Mouse (Mus musculus): ENCODE measurements around the gene Rhoc. TPM values are rescaled to one million over a fixed set of nuclear protein-coding genes. Genes with fewer than 3 reads are reported as not detected.
A peak's percentile ranks its signal among the peaks of the same experiment; 100 is the strongest.
"Not testable (repeated sequence)": the region's sequence is repeated elsewhere in the genome, so short reads cannot be mapped to it uniquely, and the experiment has no call there.

Gene Rhoc
- polyA plus RNA-seq, 1 experiment from 2014 or later, result 126 TPM

- no peak overlapping the region for H3K4me2 ChIP-seq (replicated peaks; ENCODE audit: low read depth)
- TF ChIP-seq EP300 (optimal IDR thresholded peaks at IDR 0.05), result no peak
- H3K27ac ChIP-seq (replicated peaks), result no peak overlapping the region
- H3K27me3 ChIP-seq (ENCODE audit: control insufficient read depth, insufficient read depth, low read length), result no peaks in the 10 kb centered on the region
- H3K4me3 ChIP-seq (ENCODE audit: low read depth, low read length), result no peak overlapping the region
- DNase-seq (ENCODE audit: low spot score), result no peak
- no peaks in the 10 kb centered on the region for H3K36me3 ChIP-seq (ENCODE audit: control insufficient read depth, insufficient read depth, low read length)
- no peak overlapping the region for H3K9ac ChIP-seq (ENCODE audit: low read length)
- 73% methylated on average over 4 of the region's 4 CpGs for WGBS
- no peaks in the 10 kb centered on the region for H3K9me3 ChIP-seq (ENCODE audit: control insufficient read depth, low read length)
- no peak for ATAC-seq (ENCODE audit: low FRiP score, low TSS enrichment)
- peaks cover 3% of the 10 kb centered on the region; the same call in 1 of the 2 replicates for H3K4me1 ChIP-seq (replicated peaks; ENCODE audit: control insufficient read depth, insufficient read depth)
Observed at GRCm38 (mm10) chr3:104812254-104812653, 24.1 kb downstream of the Rhoc start.

DNA sequence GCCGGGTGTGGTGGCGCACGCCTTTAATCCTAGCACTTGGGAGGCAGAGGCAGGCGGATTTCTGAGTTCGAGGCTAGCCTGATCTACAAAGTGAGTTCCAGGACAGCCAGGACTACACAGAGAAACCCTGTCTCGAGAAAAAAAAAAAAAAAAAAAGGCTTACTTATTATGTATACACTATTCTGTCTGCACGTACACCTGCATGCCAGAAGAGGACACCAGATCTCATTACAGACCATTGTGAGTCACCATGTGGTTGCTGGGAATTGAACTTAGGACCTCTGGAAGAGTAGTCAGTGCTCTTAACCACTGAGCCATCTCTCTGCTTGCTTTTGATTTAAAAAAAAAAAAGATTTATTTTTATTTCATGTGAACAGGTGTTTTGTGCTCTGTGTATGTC lies 25.1 kb downstream of the Rhoc start:
- not testable (repeated sequence) for H3K4me1 ChIP-seq (replicated peaks; ENCODE audit: control insufficient read depth, insufficient read depth); H3K27ac ChIP-seq (replicated peaks); H3K27me3 ChIP-seq (ENCODE audit: control insufficient read depth, insufficient read depth, low read length); DNase-seq (ENCODE audit: low spot score); H3K9me3 ChIP-seq (ENCODE audit: control insufficient read depth, low read length); H3K4me3 ChIP-seq (ENCODE audit: low read depth, low read length); H3K9ac ChIP-seq (ENCODE audit: low read length); H3K36me3 ChIP-seq (ENCODE audit: control insufficient read depth, insufficient read depth, low read length); H3K4me2 ChIP-seq (replicated peaks; ENCODE audit: low read depth); ATAC-seq (ENCODE audit: low FRiP score, low TSS enrichment)
- WGBS, result 86% methylated on average over 7 of the region's 7 CpGs

- ATAC-seq (ENCODE audit: low FRiP score, low TSS enrichment) (no peak), DNase-seq (ENCODE audit: low spot score) (no peak)
- no peak for TF ChIP-seq CTCF (IDR thresholded peaks at IDR 0.05; ENCODE audit: low read depth)
- no peak for TF ChIP-seq EP300 (optimal IDR thresholded peaks at IDR 0.05)
- Histone ChIP-seq H3K4me3 (ENCODE audit: low read depth, low read length) (no peak overlapping the region), H3K36me3 (ENCODE audit: control insufficient read depth, insufficient read depth, low read length) (no peaks in the 10 kb centered on the region), H3K9me3 (ENCODE audit: control insufficient read depth, low read length) (no peaks in the 10 kb centered on the region), H3K9ac (ENCODE audit: low read length) (no peak overlapping the region), H3K27me3 (ENCODE audit: control insufficient read depth, insufficient read depth, low read length) (no peaks in the 10 kb centered on the region), H3K4me2 (replicated peaks; ENCODE audit: low read depth) (no peak overlapping the region), H3K27ac (replicated peaks) (no peak overlapping the region), H3K4me1 (replicated peaks; ENCODE audit: control insufficient read depth, insufficient read depth) (peaks cover 4% of the 10 kb centered on the region; the same call in 1 of the 2 replicates)
- WGBS, result 87% methylated on average over 1 of the region's 1 CpGs
Observed at GRCm38 (mm10) chr3:104814746-104815145, 26.6 kb downstream of the Rhoc start.

DNA sequence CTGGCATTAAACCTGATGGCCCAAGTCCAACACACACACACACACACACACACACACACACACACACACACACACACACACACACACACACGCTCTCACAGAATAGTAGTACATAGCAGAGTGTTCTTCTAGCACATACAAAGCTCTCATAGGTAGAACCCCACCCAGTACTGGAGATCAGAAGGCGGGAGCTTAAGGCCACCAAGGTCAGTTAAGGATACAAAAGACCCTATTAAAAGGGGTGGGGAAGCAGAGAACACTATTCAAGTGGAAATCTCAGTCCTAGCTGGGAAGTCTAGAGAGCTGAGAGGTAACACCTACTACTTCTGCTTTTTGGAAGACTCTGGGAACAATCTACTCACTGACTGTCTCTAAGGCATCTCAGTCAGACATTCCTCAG lies 27.2 kb downstream of the Rhoc start:
- Histone ChIP-seq H3K4me3 (ENCODE audit: low read depth, low read length) (no peak overlapping the region), H3K27ac (replicated peaks) (no peak overlapping the region), H3K9ac (ENCODE audit: low read length) (no peak overlapping the region), H3K4me1 (replicated peaks; ENCODE audit: control insufficient read depth, insufficient read depth) (peaks cover 4% of the 10 kb centered on the region; the same call in 1 of the 2 replicates), H3K36me3 (ENCODE audit: control insufficient read depth, insufficient read depth, low read length) (no peaks in the 10 kb centered on the region), H3K27me3 (ENCODE audit: control insufficient read depth, insufficient read depth, low read length) (no peaks in the 10 kb centered on the region), H3K4me2 (replicated peaks; ENCODE audit: low read depth) (no peak overlapping the region), H3K9me3 (ENCODE audit: control insufficient read depth, low read length) (no peaks in the 10 kb centered on the region)
- 73% methylated on average over 2 of the region's 2 CpGs for WGBS
- ATAC-seq (ENCODE audit: low FRiP score, low TSS enrichment) (no peak), DNase-seq (ENCODE audit: low spot score) (no peak)
- no peak for TF ChIP-seq EP300 (optimal IDR thresholded peaks at IDR 0.05)
- TF ChIP-seq CTCF (IDR thresholded peaks at IDR 0.05; ENCODE audit: low read depth), result no peak

- Histone ChIP-seq H3K4me1 (replicated peaks; ENCODE audit: control insufficient read depth, insufficient read depth) (peaks cover 4% of the 10 kb centered on the region; the same call in 1 of the 2 replicates), H3K9me3 (ENCODE audit: control insufficient read depth, low read length) (no peaks in the 10 kb centered on the region), H3K36me3 (ENCODE audit: control insufficient read depth, insufficient read depth, low read length) (no peaks in the 10 kb centered on the region), H3K27ac (replicated peaks) (no peak overlapping the region), H3K27me3 (ENCODE audit: control insufficient read depth, insufficient read depth, low read length) (no peaks in the 10 kb centered on the region), H3K4me3 (ENCODE audit: low read depth, low read length) (no peak overlapping the region), H3K4me2 (replicated peaks; ENCODE audit: low read depth) (no peak overlapping the region), H3K9ac (ENCODE audit: low read length) (no peak overlapping the region)
- ATAC-seq (ENCODE audit: low FRiP score, low TSS enrichment) (no peak), DNase-seq (ENCODE audit: low spot score) (no peak)
- 83% methylated on average over 7 of the region's 7 CpGs for WGBS
- no peak for TF ChIP-seq EP300 (optimal IDR thresholded peaks at IDR 0.05)
- TF ChIP-seq CTCF (IDR thresholded peaks at IDR 0.05; ENCODE audit: low read depth), result peak; percentile 37; the same call in 1 of the 2 replicates
Observed at GRCm38 (mm10) chr3:104816130-104816529, 28.0 kb downstream of the Rhoc start.

DNA sequence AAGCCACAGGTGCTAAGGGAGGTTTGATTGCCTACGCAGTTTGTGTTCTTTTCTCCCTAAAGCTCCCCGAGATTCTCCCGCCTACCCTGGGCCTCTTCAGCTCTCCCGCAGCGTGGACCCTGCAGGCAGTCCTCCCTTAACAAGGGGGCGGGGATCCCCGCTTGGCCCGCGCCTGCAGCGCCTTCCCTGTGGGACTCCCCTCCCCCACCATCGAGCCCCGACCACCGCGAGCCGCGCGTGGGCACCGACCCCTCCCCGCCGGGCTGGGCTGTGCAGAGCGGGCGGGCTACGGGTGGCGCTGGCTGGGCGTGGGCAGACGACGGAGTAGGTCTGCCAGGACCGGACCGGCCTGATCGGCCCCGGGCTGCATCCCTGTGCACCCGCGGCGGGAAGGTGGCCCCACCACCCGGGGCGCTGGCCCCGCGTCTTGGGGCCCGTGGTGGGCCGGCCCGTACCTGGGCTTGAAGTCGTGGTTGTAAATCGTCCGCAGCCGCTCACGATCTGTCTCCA lies 29.4 kb downstream of the Rhoc start:
- peak overlapping the region; percentile 94 for H3K9ac ChIP-seq (ENCODE audit: low read length)
- peak; percentile 77 for DNase-seq (ENCODE audit: low spot score)
- no peaks in the 10 kb centered on the region for H3K27me3 ChIP-seq (ENCODE audit: control insufficient read depth, insufficient read depth, low read length)
- peak overlapping the region; percentile 94 for H3K4me3 ChIP-seq (ENCODE audit: low read depth, low read length)
- H3K9me3 ChIP-seq (ENCODE audit: control insufficient read depth, low read length), result no peaks in the 10 kb centered on the region
- TF ChIP-seq CTCF (IDR thresholded peaks at IDR 0.05; ENCODE audit: low read depth), result peak; percentile 12; the same call in 1 of the 2 replicates
- TF ChIP-seq EP300 (optimal IDR thresholded peaks at IDR 0.05), result no peak
- under 1% methylated on average over 41 of the region's 46 CpGs for WGBS
- H3K4me2 ChIP-seq (replicated peaks; ENCODE audit: low read depth), result peak overlapping the region; percentile 86
- H3K36me3 ChIP-seq (ENCODE audit: control insufficient read depth, insufficient read depth, low read length), result no peaks in the 10 kb centered on the region
- peaks cover 4% of the 10 kb centered on the region; the same call in 1 of the 2 replicates for H3K4me1 ChIP-seq (replicated peaks; ENCODE audit: control insufficient read depth, insufficient read depth)
- peak overlapping the region; percentile 96 for H3K27ac ChIP-seq (replicated peaks)
- peak; percentile 78 for ATAC-seq (ENCODE audit: low FRiP score, low TSS enrichment)
